Mouse (Mus musculus) stomach, embryonic 16.5 days (tissue): ENCODE data around the gene Ergic2. TPM values are rescaled to one million over a fixed set of nuclear protein-coding genes. Genes with fewer than 3 reads are reported as not detected.

Experiments used
- ATAC-seq: fragments of 200-750 bp; cut with Nextera tagmentation; 2 replicates; pipeline ENCODE4 v1.8.0; 2017; ENCODE audit warnings: moderate number of reproducible peaks, moderate TSS enrichment; ENCODE audit not compliant: insufficient read depth, low FRiP score
- H3K27ac ChIP-seq: fragments of 300-500 bp; sonication (generic); 2 replicates; pipeline ENCODE4 v1.5.1; 2014; ENCODE audit warnings: low read length
- H3K27me3 ChIP-seq: fragments of 300-500 bp; sonication (generic); 2 replicates; pipeline ENCODE4 v1.6.1; 2014; ENCODE audit warnings: low read length, control low read depth, mixed read lengths; ENCODE audit not compliant: control insufficient read depth, insufficient read depth
- H3K36me3 ChIP-seq: fragments of 300-500 bp; sonication (generic); 2 replicates; pipeline ENCODE4 v1.6.1; 2014; ENCODE audit warnings: low read length; ENCODE audit not compliant: control insufficient read depth, insufficient read depth
- H3K4me1 ChIP-seq: fragments of 300-500 bp; sonication (generic); 2 replicates; pipeline ENCODE4 v1.6.1; 2014; ENCODE audit warnings: low read length, control low read depth, mixed read lengths; ENCODE audit not compliant: control insufficient read depth, insufficient read depth
- H3K4me2 ChIP-seq: fragments of 300-500 bp; sonication (generic); 2 replicates; pipeline ENCODE4 v1.6.1; 2014; ENCODE audit warnings: low read depth, low read length, mixed read lengths
- H3K4me3 ChIP-seq: fragments of 300-500 bp; sonication (generic); replicated peaks from 2 replicates; pipeline ENCODE4 v1.5.1; 2014; ENCODE audit warnings: mild to moderate bottlenecking, low read length
- H3K9ac ChIP-seq: fragments of 300-500 bp; sonication (generic); 2 replicates; pipeline ENCODE4 v1.6.1; 2014; ENCODE audit warnings: low read length
- H3K9me3 ChIP-seq: fragments of 300-500 bp; sonication (generic); replicated peaks from 2 replicates; pipeline ENCODE4 v1.6.1; 2016; ENCODE audit warnings: low read length, control low read depth; ENCODE audit not compliant: control insufficient read depth
- WGBS: fragments of 180-500 bp; shearing (Covaris S2); extraction: QIAGEN DNeasy Blood & Tissue Kit; methylation state at CpG from one replicate; pipeline ENCODE4 v1.1.7; 2014; 5-methylcytosine and 5-hydroxymethylcytosine counted together
- polyA plus RNA-seq: library from polyadenylated mRNA; unstranded; fragments of >200 nt; fragmentation: Nextera tagmentation; extraction: Ambion mirVana; gene quantifications from 2 replicates; pipeline ENCODE4 v1.2.1, GENCODE M21; 2015

Gene Ergic2
- 201 and 204 TPM in 2 replicates for polyA plus RNA-seq

GRCm38 (mm10) chr6:148211897-148212680 lies at the start of gene Ergic2:
Gene Ergic2, minus strand, starts transcription at chr6:148212374.
- WGBS: under 1% methylated on average over 61 of the region's 61 CpGs

GRCm38 (mm10) chr6:148260729-148261101 lies 48.5 kb upstream of the Ergic2 start:
- ATAC-seq: no peak
- Histone ChIP-seq H3K9ac (no peak overlapping the region), H3K4me1 (peaks cover 6% of the 10 kb centered on the region), H3K4me3 (no peak overlapping the region), H3K9me3 (no peaks in the 10 kb centered on the region), H3K27me3 (no peaks in the 10 kb centered on the region), H3K4me2 (no peak overlapping the region), H3K27ac (no peak overlapping the region), H3K36me3 (no peaks in the 10 kb centered on the region)
- 84% methylated on average over 6 of the region's 6 CpGs for WGBS

More at GRCm38 (mm10) chr6:148211897-148212680, at the start of gene Ergic2:
- H3K4me3 ChIP-seq: peak within 1 kb of the TSS; percentile 96
- H3K9ac ChIP-seq: peak within 1 kb of the TSS; percentile 98
- H3K36me3 ChIP-seq: no peaks in the 10 kb centered on the region
- H3K4me2 ChIP-seq: peak within 1 kb of the TSS; percentile 72
- no peaks in the 10 kb centered on the region for H3K27me3 ChIP-seq
- peak within 1 kb of the TSS; percentile 91 for H3K27ac ChIP-seq
- H3K9me3 ChIP-seq: no peaks in the 10 kb centered on the region
- H3K4me1 ChIP-seq: peaks cover 9% of the 10 kb centered on the region
- peak; percentile 98 for ATAC-seq

- Histone ChIP-seq H3K36me3 (no peaks in the 10 kb centered on the region), H3K9ac (no peak overlapping the region), H3K4me1 (peaks cover 8% of the 10 kb centered on the region), H3K27ac (no peak overlapping the region), H3K9me3 (no peaks in the 10 kb centered on the region), H3K27me3 (no peaks in the 10 kb centered on the region), H3K4me2 (no peak overlapping the region), H3K4me3 (no peak overlapping the region)
- ATAC-seq: no peak
- WGBS: 42% methylated on average over 4 of the region's 4 CpGs
These were observed 48.0 kb upstream of the Ergic2 start for GRCm38 (mm10) chr6:148259979-148260728.

GRCm38 (mm10) chr6:148259074-148259473 lies 46.9 kb upstream of the Ergic2 start:
- no peak overlapping the region for H3K4me3 ChIP-seq
- no peak for ATAC-seq
- no peak overlapping the region for H3K9ac ChIP-seq
- 52% methylated on average over 8 of the region's 8 CpGs for WGBS
- H3K27me3 ChIP-seq: no peaks in the 10 kb centered on the region
- H3K27ac ChIP-seq: no peak overlapping the region
- H3K4me2 ChIP-seq: no peak overlapping the region
- peaks cover 8% of the 10 kb centered on the region for H3K4me1 ChIP-seq
- no peaks in the 10 kb centered on the region for H3K36me3 ChIP-seq
- H3K9me3 ChIP-seq: no peaks in the 10 kb centered on the region

- peaks cover 8% of the 10 kb centered on the region for H3K4me1 ChIP-seq
- no peak for ATAC-seq
- H3K4me3 ChIP-seq: no peak overlapping the region
- H3K36me3 ChIP-seq: no peaks in the 10 kb centered on the region
- no peaks in the 10 kb centered on the region for H3K9me3 ChIP-seq
- H3K4me2 ChIP-seq: no peak overlapping the region
- no peak overlapping the region for H3K27ac ChIP-seq
- H3K9ac ChIP-seq: no peak overlapping the region
- H3K27me3 ChIP-seq: no peaks in the 10 kb centered on the region
- 73% methylated on average over 2 of the region's 2 CpGs for WGBS
These were observed 45.6 kb upstream of the Ergic2 start for GRCm38 (mm10) chr6:148257805-148258204.

GRCm38 (mm10) chr6:148256109-148256508 lies 43.9 kb upstream of the Ergic2 start:
- no peak overlapping the region for H3K27ac ChIP-seq
- ATAC-seq: no peak
- 73% methylated on average over 3 of the region's 3 CpGs for WGBS
- H3K9ac ChIP-seq: no peak overlapping the region
- no peak overlapping the region for H3K4me3 ChIP-seq
- H3K9me3 ChIP-seq: no peaks in the 10 kb centered on the region
- no peaks in the 10 kb centered on the region for H3K27me3 ChIP-seq
- peaks cover 8% of the 10 kb centered on the region for H3K4me1 ChIP-seq
- H3K36me3 ChIP-seq: no peaks in the 10 kb centered on the region
- H3K4me2 ChIP-seq: no peak overlapping the region

- Histone ChIP-seq H3K9me3 (no peaks in the 10 kb centered on the region), H3K9ac (no peak overlapping the region), H3K36me3 (no peaks in the 10 kb centered on the region), H3K4me1 (peaks cover 8% of the 10 kb centered on the region), H3K4me3 (no peak overlapping the region), H3K27ac (no peak overlapping the region), H3K27me3 (no peaks in the 10 kb centered on the region), H3K4me2 (no peak overlapping the region)
- no peak for ATAC-seq
- 46% methylated on average over 1 of the region's 1 CpGs for WGBS
These were observed 43.4 kb upstream of the Ergic2 start for GRCm38 (mm10) chr6:148255395-148256053.

GRCm38 (mm10) chr6:148249221-148249620 lies 37.0 kb upstream of the Ergic2 start:
- Histone ChIP-seq H3K4me1 (no peaks in the 10 kb centered on the region), H3K4me2 (no peak overlapping the region), H3K36me3 (no peaks in the 10 kb centered on the region), H3K27me3 (no peaks in the 10 kb centered on the region), H3K27ac (no peak overlapping the region), H3K4me3 (no peak overlapping the region), H3K9me3 (no peaks in the 10 kb centered on the region), H3K9ac (no peak overlapping the region)
- WGBS: 73% methylated on average over 3 of the region's 3 CpGs
- ATAC-seq: no peak

GRCm38 (mm10) chr6:148248625-148249024 lies 36.5 kb upstream of the Ergic2 start:
- Histone ChIP-seq H3K36me3 (no peaks in the 10 kb centered on the region), H3K4me1 (no peaks in the 10 kb centered on the region), H3K9me3 (no peaks in the 10 kb centered on the region), H3K27ac (no peak overlapping the region), H3K27me3 (no peaks in the 10 kb centered on the region), H3K4me3 (no peak overlapping the region), H3K9ac (no peak overlapping the region), H3K4me2 (no peak overlapping the region)
- no peak for ATAC-seq
- WGBS: 38% methylated on average over 2 of the region's 2 CpGs
